Mouse (Mus musculus) intestine, embryonic 14.5 days (tissue): Measurements from ENCODE around the gene Zkscan1. TPM values are rescaled to one million over a fixed set of nuclear protein-coding genes. Genes with fewer than 3 reads are reported as not detected.
"Not testable (repeated sequence)": the region's sequence is repeated elsewhere in the genome, so short reads cannot be mapped to it uniquely, and the experiment has no call there.

Experiments used
- ATAC-seq: fragments of 200-750 bp; cut with Nextera tagmentation; replicated peaks from 2 replicates; pipeline ENCODE4 v1.8.0; 2017; ENCODE audit warnings: low read depth, moderate number of reproducible peaks, moderate TSS enrichment, moderate library complexity; ENCODE audit not compliant: low FRiP score, low TSS enrichment
- DNase-seq: peaks from one replicate; pipeline ENCODE4 v3.0.0-alpha.2; 2018; ENCODE audit warnings: low spot score
- H3K27ac ChIP-seq: fragments of 300-500 bp; sonication (generic); 2 replicates; pipeline ENCODE4 v1.5.1; 2014; ENCODE audit warnings: low read depth, mild to moderate bottlenecking, control low read depth
- H3K27me3 ChIP-seq: fragments of 300-500 bp; sonication (generic); replicated peaks from 2 replicates; pipeline ENCODE4 v1.6.1; 2014; ENCODE audit warnings: low read length, control low read depth; ENCODE audit not compliant: control insufficient read depth, insufficient read depth
- H3K36me3 ChIP-seq: fragments of 300-500 bp; sonication (generic); 2 replicates; pipeline ENCODE4 v1.6.1; 2014; ENCODE audit warnings: low read length, control low read depth; ENCODE audit not compliant: control insufficient read depth, insufficient read depth
- H3K4me1 ChIP-seq: fragments of 300-500 bp; sonication (generic); replicated peaks from 2 replicates; pipeline ENCODE4 v1.6.1; 2014; ENCODE audit warnings: low read length, control low read depth, mixed read lengths; ENCODE audit not compliant: control insufficient read depth, insufficient read depth
- H3K4me2 ChIP-seq: fragments of 300-500 bp; sonication (generic); 2 replicates; pipeline ENCODE4 v1.6.1; 2014; ENCODE audit warnings: low read length
- H3K4me3 ChIP-seq: fragments of 300-500 bp; sonication (generic); 2 replicates; pipeline ENCODE4 v1.5.1; 2014; ENCODE audit warnings: low read depth, low read length, control low read depth, mixed read lengths
- H3K9ac ChIP-seq: fragments of 300-500 bp; sonication (generic); 2 replicates; pipeline ENCODE4 v1.6.1; 2014; ENCODE audit warnings: mild to moderate bottlenecking, low read length
- H3K9me3 ChIP-seq: fragments of 300-500 bp; sonication (generic); 2 replicates; pipeline ENCODE4 v1.6.1; 2016; ENCODE audit warnings: low read length, control low read depth; ENCODE audit not compliant: control insufficient read depth
- WGBS: fragments of 180-500 bp; shearing (Covaris S2); extraction: QIAGEN DNeasy Blood & Tissue Kit; methylation state at CpG from one replicate; pipeline ENCODE4 v1.1.7; 2014; 5-methylcytosine and 5-hydroxymethylcytosine counted together
- polyA plus RNA-seq: library from polyadenylated mRNA; unstranded; fragments of >200 nt; fragmentation: Nextera tagmentation; extraction: Ambion mirVana; gene quantifications from 2 replicates; pipeline ENCODE4 v1.2.1, GENCODE M21; 2014

Zkscan1 gene
- polyA plus RNA-seq, 1 experiment from 2014 or later: 24.5 TPM

GRCm38 (mm10) chr5:138104976-138105375 is 20.1 kb downstream of the Zkscan1 start:
- H3K4me1 ChIP-seq: no peaks in the 10 kb centered on the region
- H3K9me3 ChIP-seq: no peaks in the 10 kb centered on the region
- DNase-seq (no peak), ATAC-seq (0 out of 2 replicates have a peak, but pooled peaks have one; percentile 32)
- H3K9ac ChIP-seq: no peak overlapping the region
- H3K4me3 ChIP-seq: no peak overlapping the region
- no peak overlapping the region for H3K4me2 ChIP-seq
- 70% methylated on average over 2 of the region's 2 CpGs for WGBS
- peaks cover 46% of the 10 kb centered on the region for H3K36me3 ChIP-seq
- H3K27me3 ChIP-seq: no peaks in the 10 kb centered on the region
- H3K27ac ChIP-seq: no peak overlapping the region

- DNase-seq (no peak), ATAC-seq (no peak; the same call in 1 of the 2 replicates)
- Histone ChIP-seq H3K9me3 (no peaks in the 10 kb centered on the region), H3K9ac (no peak overlapping the region), H3K4me3 (no peak overlapping the region), H3K36me3 (peaks cover 25% of the 10 kb centered on the region), H3K4me1 (no peaks in the 10 kb centered on the region), H3K4me2 (no peak overlapping the region), H3K27ac (no peak overlapping the region), H3K27me3 (no peaks in the 10 kb centered on the region)
- 70% methylated on average over 3 of the region's 3 CpGs for WGBS
These were observed 22.2 kb downstream of the Zkscan1 start for GRCm38 (mm10) chr5:138107130-138107529.

- H3K4me1 ChIP-seq: not testable (repeated sequence)
These were observed 25.0 kb downstream of the Zkscan1 start for GRCm38 (mm10) chr5:138109847-138110396.

GRCm38 (mm10) chr5:138116255-138117198 is 31.6 kb downstream of the Zkscan1 start, which contains the start of gene Zscan21:
TSS of gene Zscan21 (plus strand) at chr5:138116903.
- Histone ChIP-seq H3K36me3 (peaks cover 7% of the 10 kb centered on the region), H3K9ac (peak within 1 kb of the TSS; percentile 75), H3K4me3 (peak within 1 kb of the TSS; percentile 72), H3K9me3 (no peaks in the 10 kb centered on the region), H3K4me1 (peaks cover 6% of the 10 kb centered on the region), H3K27me3 (no peaks in the 10 kb centered on the region), H3K27ac (peak within 1 kb of the TSS; percentile 93), H3K4me2 (peak within 1 kb of the TSS; percentile 56)
- 7% methylated on average over 38 of the region's 38 CpGs for WGBS
- ATAC-seq (peak; percentile 95), DNase-seq (peak; percentile 96)

More at GRCm38 (mm10) chr5:138109847-138110396, 25.0 kb downstream of the Zkscan1 start:
- not testable (repeated sequence) for H3K36me3 ChIP-seq, ATAC-seq, DNase-seq, H3K27me3 ChIP-seq, H3K9me3 ChIP-seq, H3K9ac ChIP-seq, H3K27ac ChIP-seq, H3K4me3 ChIP-seq, H3K4me2 ChIP-seq
- 62% methylated on average over 4 of the region's 4 CpGs for WGBS

- 5% methylated on average over 16 of the region's 16 CpGs for WGBS
- H3K4me1 ChIP-seq: peaks cover 6% of the 10 kb centered on the region
- no peaks in the 10 kb centered on the region for H3K27me3 ChIP-seq
- H3K4me3 ChIP-seq: peak overlapping the region; percentile 72
- no peaks in the 10 kb centered on the region for H3K9me3 ChIP-seq
- peak overlapping the region; percentile 75 for H3K9ac ChIP-seq
- ATAC-seq: peak; percentile 30; the same call in 1 of the 2 replicates
- peak overlapping the region; percentile 56 for H3K4me2 ChIP-seq
- H3K27ac ChIP-seq: peak overlapping the region; percentile 93
- DNase-seq: no peak
- H3K36me3 ChIP-seq: peaks cover 7% of the 10 kb centered on the region
These were observed 32.5 kb downstream of the Zkscan1 start for GRCm38 (mm10) chr5:138117199-138118015.

GRCm38 (mm10) chr5:138118041-138118440 is 33.2 kb downstream of the Zkscan1 start:
- H3K9me3 ChIP-seq: no peaks in the 10 kb centered on the region
- H3K4me2 ChIP-seq: peak overlapping the region; percentile 56
- H3K27me3 ChIP-seq: no peaks in the 10 kb centered on the region
- H3K4me1 ChIP-seq: peaks cover 6% of the 10 kb centered on the region
- peaks cover 10% of the 10 kb centered on the region for H3K36me3 ChIP-seq
- WGBS: 79% methylated on average over 3 of the region's 3 CpGs
- DNase-seq (no peak), ATAC-seq (no peak)
- peak overlapping the region; percentile 72 for H3K4me3 ChIP-seq
- peak overlapping the region; percentile 75 for H3K9ac ChIP-seq
- no peak overlapping the region for H3K27ac ChIP-seq

GRCm38 (mm10) chr5:138132425-138133064 is 47.7 kb downstream of the Zkscan1 start:
- Histone ChIP-seq H3K4me1 (no peaks in the 10 kb centered on the region), H3K4me3 (no peak overlapping the region), H3K9ac (no peak overlapping the region), H3K27ac (no peak overlapping the region), H3K9me3 (no peaks in the 10 kb centered on the region), H3K4me2 (no peak overlapping the region), H3K27me3 (no peaks in the 10 kb centered on the region), H3K36me3 (peaks cover 67% of the 10 kb centered on the region)
- ATAC-seq (no peak), DNase-seq (no peak)
- 83% methylated on average over 5 of the region's 5 CpGs for WGBS

- Histone ChIP-seq H3K27me3 (no peaks in the 10 kb centered on the region), H3K4me2 (no peak overlapping the region), H3K9ac (no peak overlapping the region), H3K36me3 (peaks cover 33% of the 10 kb centered on the region), H3K27ac (no peak overlapping the region), H3K9me3 (no peaks in the 10 kb centered on the region), H3K4me1 (no peaks in the 10 kb centered on the region), H3K4me3 (no peak overlapping the region)
- 59% methylated on average over 4 of the region's 4 CpGs for WGBS
- ATAC-seq (no peak), DNase-seq (no peak)
These were observed 52.4 kb downstream of the Zkscan1 start for GRCm38 (mm10) chr5:138137257-138137656.
